In the genomic region with DNA sequence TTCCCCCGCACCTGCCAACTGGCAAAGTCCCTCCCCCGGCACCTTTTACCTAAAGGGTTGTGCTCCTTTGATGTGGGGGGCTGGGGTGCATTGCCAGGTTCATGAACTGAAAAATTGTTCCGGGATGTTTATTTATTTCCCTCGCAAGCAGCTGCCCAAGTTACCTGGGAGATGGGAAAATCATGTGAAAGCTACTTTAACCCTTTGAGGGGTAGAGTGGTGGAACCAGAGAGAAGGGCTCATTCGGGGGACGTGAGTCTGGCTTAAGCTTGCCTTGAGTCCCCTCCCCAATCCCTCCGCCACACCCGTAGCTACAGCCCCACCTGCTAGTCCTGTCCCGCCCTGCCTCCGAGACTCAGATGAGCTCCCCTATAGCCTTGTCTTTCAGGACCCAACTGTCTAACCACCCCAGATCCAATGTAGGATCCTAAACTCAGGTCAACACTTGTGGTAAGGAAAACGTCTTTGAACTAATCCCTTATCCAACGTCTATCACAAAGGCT, we compare ENCODE assay signal across 8 mouse cellular contexts. TPM values are rescaled to one million over a fixed set of nuclear protein-coding genes. Genes with fewer than 3 reads are reported as not detected.
A peak's percentile ranks its signal among the peaks of the same experiment; 100 is the strongest.
DNase-seq lines count a peak whose midpoint lies in the region; ATAC-seq lines count a peak whose summit lies in the region.

No protein-coding gene starts in this region.

- WGBS in hindbrain, embryonic 12.5 days = 4% methylated on average over 12 of the region's 12 CpGs
- 3% methylated on average over 12 of the region's 12 CpGs for WGBS in midbrain, embryonic 10.5 days

- H3K4me3 ChIP-seq in erythroblast, embryonic 14.5 days (replicated peaks) = peak overlapping the region; percentile 86
- peak overlapping the region; percentile 81 for H3K4me3 ChIP-seq in hindbrain, embryonic 12.5 days
- peak overlapping the region; percentile 87 for H3K4me3 ChIP-seq in midbrain, embryonic 10.5 days

- peaks cover 13% of the 10 kb centered on the region for H3K27me3 ChIP-seq in erythroblast, embryonic 14.5 days (ENCODE audit: control insufficient read depth)
- H3K27me3 ChIP-seq in hindbrain, embryonic 12.5 days = no peaks in the 10 kb centered on the region
- H3K27me3 ChIP-seq in midbrain, embryonic 10.5 days (ENCODE audit: low read depth, poor library complexity, severe bottlenecking) = peaks cover 19% of the 10 kb centered on the region

- H3K27ac ChIP-seq in hindbrain, embryonic 12.5 days = peak overlapping the region; percentile 88
- peak overlapping the region; percentile 97 for H3K27ac ChIP-seq in midbrain, embryonic 10.5 days (replicated peaks)

- no peak for ATAC-seq in erythroblast, adult 5-6 weeks (replicated peaks; ENCODE audit: low FRiP score, poor library complexity, severe bottlenecking)
- ATAC-seq in hindbrain, embryonic 12.5 days (ENCODE audit: low FRiP score) = no peak
- ATAC-seq in megakaryocyte-erythroid progenitor cell, adult 5-6 weeks (replicated peaks; ENCODE audit: low FRiP score, low TSS enrichment, poor library complexity, severe bottlenecking) = no peak

- H3K36me3 ChIP-seq in erythroblast, embryonic 14.5 days (ENCODE audit: control insufficient read depth) = peaks cover 17% of the 10 kb centered on the region
- H3K36me3 ChIP-seq in hindbrain, embryonic 12.5 days = no peaks in the 10 kb centered on the region
- peaks cover 15% of the 10 kb centered on the region for H3K36me3 ChIP-seq in midbrain, embryonic 10.5 days

- peaks cover 5% of the 10 kb centered on the region; the same call in 1 of the 2 replicates for H3K9me3 ChIP-seq in erythroblast, embryonic 14.5 days (ENCODE audit: control insufficient read depth, low read length)
- H3K9me3 ChIP-seq in hindbrain, embryonic 12.5 days (replicated peaks) = no peaks in the 10 kb centered on the region
- H3K9me3 ChIP-seq in midbrain, embryonic 10.5 days (replicated peaks) = no peaks in the 10 kb centered on the region

- peak overlapping the region; percentile 92 for H3K9ac ChIP-seq in hindbrain, embryonic 12.5 days

- peaks cover 55% of the 10 kb centered on the region for H3K4me1 ChIP-seq in erythroblast, embryonic 14.5 days (ENCODE audit: control insufficient read depth)
- peaks cover 36% of the 10 kb centered on the region for H3K4me1 ChIP-seq in hindbrain, embryonic 12.5 days
- peaks cover 45% of the 10 kb centered on the region for H3K4me1 ChIP-seq in midbrain, embryonic 10.5 days

- DNase-seq in ES-CJ7 (ENCODE audit: low read depth, low spot score) = peak; percentile 64
- no peak for DNase-seq in midbrain, embryonic 10.5 days (ENCODE audit: low spot score)
- no peak for DNase-seq in urinary bladder, postnatal 10 days (ENCODE audit: low spot score)
- DNase-seq in frontal cortex, adult 2 months (ENCODE audit: extremely low spot score in 1 of 2, low spot score in 1 of 2) = no peak

- H3K4me2 ChIP-seq in hindbrain, embryonic 12.5 days (replicated peaks) = peak overlapping the region; percentile 94

RNA-seq across cellular contexts. Expression of gene Adcy6, which starts 0.3 kb away (rescaled TPM):
- 1.6 TPM in 2 replicates for polyA plus RNA-seq in erythroblast, embryonic 14.5 days (2012)
- total RNA-seq in erythroblast, adult 5-6 weeks (2015; ENCODE audit: low replicate concordance) = 4.8 and 26.8 TPM in 2 replicates
- total RNA-seq in erythroblast, adult 5-6 weeks (2017; ENCODE audit: low replicate concordance) = 33.2 and 42.9 TPM in 2 replicates
- polyA plus RNA-seq in hindbrain, embryonic 12.5 days (2016; fragmentation: Nextera tagmentation; extraction: Ambion mirVana) = 15.9 and 18.6 TPM in 2 replicates
- polyA plus RNA-seq in midbrain, embryonic 10.5 days (2016; fragmentation: Nextera tagmentation; extraction: Ambion mirVana) = 11.8 and 12.1 TPM in 2 replicates
- polyA plus RNA-seq in frontal cortex, adult 2 months (2012; rRNA removed) = 40.3 and 45.6 TPM in 2 replicates
- 55.8 and 57.2 TPM in 2 replicates for total RNA-seq in megakaryocyte-erythroid progenitor cell, adult 5-6 weeks (2014; fragmentation: Nextera tagmentation)
- total RNA-seq in megakaryocyte-erythroid progenitor cell, adult 5-6 weeks (2017) = 28.8 and 45.9 TPM in 2 replicates

RNA-seq across cellular contexts. Expression of gene Cacnb3, which starts 20.5 kb away (rescaled TPM):
- polyA plus RNA-seq in erythroblast, embryonic 14.5 days (2012) = not detected in 2 replicates
- total RNA-seq in erythroblast, adult 5-6 weeks (2015; ENCODE audit: low replicate concordance) = not detected in 2 replicates
- total RNA-seq in erythroblast, adult 5-6 weeks (2017; ENCODE audit: low replicate concordance) = not detected in 2 replicates
- polyA plus RNA-seq in hindbrain, embryonic 12.5 days (2016; fragmentation: Nextera tagmentation; extraction: Ambion mirVana) = 110 and 113 TPM in 2 replicates
- polyA plus RNA-seq in midbrain, embryonic 10.5 days (2016; fragmentation: Nextera tagmentation; extraction: Ambion mirVana) = 36.1 and 50.9 TPM in 2 replicates
- polyA plus RNA-seq in frontal cortex, adult 2 months (2012; rRNA removed) = 377 and 417 TPM in 2 replicates
- not detected in 2 replicates for total RNA-seq in megakaryocyte-erythroid progenitor cell, adult 5-6 weeks (2014; fragmentation: Nextera tagmentation)
- total RNA-seq in megakaryocyte-erythroid progenitor cell, adult 5-6 weeks (2017) = not detected in 2 replicates

RNA-seq across cellular contexts. Expression of gene 4930415O20Rik, which starts 39.4 kb away (rescaled TPM):
- not detected in 2 replicates for polyA plus RNA-seq in erythroblast, embryonic 14.5 days (2012)
- not detected in 2 replicates for total RNA-seq in erythroblast, adult 5-6 weeks (2015; ENCODE audit: low replicate concordance)
- not detected in 2 replicates for total RNA-seq in erythroblast, adult 5-6 weeks (2017; ENCODE audit: low replicate concordance)
- polyA plus RNA-seq in hindbrain, embryonic 12.5 days (2016; fragmentation: Nextera tagmentation; extraction: Ambion mirVana) = 0.43 and 0.46 TPM in 2 replicates
- polyA plus RNA-seq in midbrain, embryonic 10.5 days (2016; fragmentation: Nextera tagmentation; extraction: Ambion mirVana) = 0.43 TPM in 1 of 2 replicates, not detected in the other
- polyA plus RNA-seq in frontal cortex, adult 2 months (2012; rRNA removed) = 0.34 TPM in 1 of 2 replicates, not detected in the other
- total RNA-seq in megakaryocyte-erythroid progenitor cell, adult 5-6 weeks (2014; fragmentation: Nextera tagmentation) = not detected in 2 replicates
- total RNA-seq in megakaryocyte-erythroid progenitor cell, adult 5-6 weeks (2017) = not detected in 2 replicates

RNA-seq across cellular contexts. Expression of gene Ccnt1, which starts 39.5 kb away (rescaled TPM):
- polyA plus RNA-seq in erythroblast, embryonic 14.5 days (2012) = 0.41 and 0.61 TPM in 2 replicates
- total RNA-seq in erythroblast, adult 5-6 weeks (2015; ENCODE audit: low replicate concordance) = 23.8 and 41.1 TPM in 2 replicates
- total RNA-seq in erythroblast, adult 5-6 weeks (2017; ENCODE audit: low replicate concordance) = 37.2 and 38.3 TPM in 2 replicates
- 63.2 and 65.5 TPM in 2 replicates for polyA plus RNA-seq in hindbrain, embryonic 12.5 days (2016; fragmentation: Nextera tagmentation; extraction: Ambion mirVana)
- 59.0 and 61.3 TPM in 2 replicates for polyA plus RNA-seq in midbrain, embryonic 10.5 days (2016; fragmentation: Nextera tagmentation; extraction: Ambion mirVana)
- polyA plus RNA-seq in frontal cortex, adult 2 months (2012; rRNA removed) = 18.8 and 21.1 TPM in 2 replicates
- 66.8 and 70.7 TPM in 2 replicates for total RNA-seq in megakaryocyte-erythroid progenitor cell, adult 5-6 weeks (2014; fragmentation: Nextera tagmentation)
- 80.8 and 88.3 TPM in 2 replicates for total RNA-seq in megakaryocyte-erythroid progenitor cell, adult 5-6 weeks (2017)

RNA-seq across cellular contexts. Expression of gene Ddx23, which starts 52.5 kb away (rescaled TPM):
- polyA plus RNA-seq in erythroblast, embryonic 14.5 days (2012) = 7.9 and 8.4 TPM in 2 replicates
- 9.4 and 10.4 TPM in 2 replicates for total RNA-seq in erythroblast, adult 5-6 weeks (2015; ENCODE audit: low replicate concordance)
- 32.3 and 40.2 TPM in 2 replicates for total RNA-seq in erythroblast, adult 5-6 weeks (2017; ENCODE audit: low replicate concordance)
- 21.9 and 26.6 TPM in 2 replicates for polyA plus RNA-seq in hindbrain, embryonic 12.5 days (2016; fragmentation: Nextera tagmentation; extraction: Ambion mirVana)
- polyA plus RNA-seq in midbrain, embryonic 10.5 days (2016; fragmentation: Nextera tagmentation; extraction: Ambion mirVana) = 27.2 and 30.8 TPM in 2 replicates
- 56.2 and 63.3 TPM in 2 replicates for polyA plus RNA-seq in frontal cortex, adult 2 months (2012; rRNA removed)
- 79.8 and 96.4 TPM in 2 replicates for total RNA-seq in megakaryocyte-erythroid progenitor cell, adult 5-6 weeks (2014; fragmentation: Nextera tagmentation)
- 152 and 181 TPM in 2 replicates for total RNA-seq in megakaryocyte-erythroid progenitor cell, adult 5-6 weeks (2017)

Comparison
In these comparisons a context has a peak if more than half of its experiments do, and no peak if none do; other contexts are left out.
1. RNA of gene Cacnb3, which starts 20.5 kb away (polyA plus RNA-seq): 377 to 417 TPM in frontal cortex, adult 2 months, 110 to 113 TPM in hindbrain, embryonic 12.5 days and 36.1 to 50.9 TPM in midbrain, embryonic 10.5 days; not detected in erythroblast, embryonic 14.5 days; every median in the first group is over 10 times any median in the second.
2. Peak in every context shown above with its lines, with median percentiles within 50 percentile points of each other: H3K4me3 ChIP-seq.